Mouse (Mus musculus): ENCODE measurements around the gene Sap18.
"Not testable (repeated sequence)": the region's sequence is repeated elsewhere in the genome, so short reads cannot be mapped to it uniquely, and the experiment has no call there.

Sap18 gene

GRCm38 (mm10) chr14:57827284-57827683, 29.3 kb downstream of the Sap18 start:
- DNase-seq = no peak

GRCm38 (mm10) chr14:57833526-57833925, 35.5 kb downstream of the Sap18 start:
- DNase-seq = no peak

- DNase-seq = no peak
Measured at GRCm38 (mm10) chr14:57835157-57835556, 37.2 kb downstream of the Sap18 start.

- no peak for DNase-seq
Measured at GRCm38 (mm10) chr14:57844535-57844934, 46.6 kb downstream of the Sap18 start.

GRCm38 (mm10) chr14:57848061-57848460, 50.1 kb downstream of the Sap18 start:
- DNase-seq = not testable (repeated sequence)

GRCm38 (mm10) chr14:57848646-57849045, 50.7 kb downstream of the Sap18 start:
- DNase-seq = no peak

GRCm38 (mm10) chr14:57850330-57850729, 52.4 kb downstream of the Sap18 start:
- no peak for DNase-seq

GRCm38 (mm10) chr14:57852961-57853360, 55.0 kb downstream of the Sap18 start:
- DNase-seq = no peak

GRCm38 (mm10) chr14:57856037-57856436, 58.1 kb downstream of the Sap18 start:
- not testable (repeated sequence) for DNase-seq

Data from cerebellum, adult 9-11 months (tissue).